Comparison of ENCODE assay signal across 12 mouse cellular contexts in the genomic region with DNA sequence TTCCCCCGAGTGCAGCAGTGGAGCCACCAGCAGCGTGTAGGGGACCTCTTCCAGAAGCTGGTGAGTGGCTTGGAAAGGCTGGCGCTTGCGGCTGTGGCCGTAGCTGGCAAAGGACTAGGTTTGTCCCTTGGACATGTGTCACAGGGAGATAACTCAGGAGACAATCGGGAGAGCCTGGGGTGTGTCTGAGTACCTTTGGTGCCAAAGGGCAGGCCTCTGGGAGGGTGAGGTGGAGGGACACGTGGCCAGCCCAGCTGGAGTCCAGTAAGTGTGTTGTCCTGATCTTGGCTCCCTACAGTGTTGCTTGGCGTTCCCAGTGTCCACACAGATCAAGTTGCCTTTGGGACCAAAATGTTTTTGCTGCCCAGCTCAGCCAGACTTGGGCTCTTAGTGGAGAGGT.
A peak's percentile ranks its signal among the peaks of the same experiment; 100 is the strongest.
DNase-seq lines count a peak whose midpoint lies in the region; TF ChIP-seq lines count a peak whose summit lies in the region.
"Had no signal": no experiment of that assay in that cellular context is flagged by ENCODE, and none has a peak within 500 bp of the region (broad histone marks: within the 10 kb centered on the region; RNA-seq: fewer than 3 reads in every experiment).

No protein-coding gene starts in this region.

- TF ChIP-seq CTCF in cerebellum, adult 2 months (IDR thresholded peaks at IDR 0.05; ENCODE audit: borderline replicate concordance, insufficient read depth, low read depth, low read length) = no peak

- no peak for TF ChIP-seq POLR2A in cerebellum, adult 2 months (IDR thresholded peaks at IDR 0.05; ENCODE audit: borderline replicate concordance, insufficient read depth, low read length)

- 15% methylated on average over 8 of the region's 8 CpGs for WGBS in cerebellum, adult 2 months

- no peaks in the 10 kb centered on the region for H3K27me3 ChIP-seq in cerebellum, adult 2 months (ENCODE audit: control insufficient read depth, insufficient read depth, low read length)
- H3K27me3 ChIP-seq: hindbrain, embryonic 12.5 days; limb, embryonic 15.5 days; lung, embryonic 15.5 days had no signal

- DNase-seq in cerebellum, adult 2 months = peak; percentile 51 to 66
- no peak for DNase-seq in cerebellum, adult 11 months
- DNase-seq in kidney, postnatal 25 days = peak; percentile 26 to 67
- no peak for DNase-seq in kidney, postnatal 10 days
- DNase-seq in heart, postnatal 10 days = peak; percentile 66 to 67
- DNase-seq in skeletal muscle tissue, adult 2 months (ENCODE audit: low read depth, low spot score) = peak; percentile 85
- DNase-seq in lung, postnatal 25 days (ENCODE audit: low spot score) = no peak
- DNase-seq in embryo, embryonic 10 days (ENCODE audit: low spot score) = no peak

- intact Hi-C loops in heart, postnatal 10 days (cut with DNase I) = no loop called here

- no peak overlapping the region for H3K27ac ChIP-seq in cerebellum, adult 2 months (ENCODE audit: insufficient read depth, low read length)
- H3K27ac ChIP-seq: hindbrain, embryonic 12.5 days; limb, embryonic 15.5 days; lung, embryonic 15.5 days; midbrain, embryonic 10.5 days had no signal

- no peak overlapping the region for H3K4me3 ChIP-seq in cerebellum, adult 2 months (replicated peaks; ENCODE audit: insufficient read depth, low read depth, low read length)
- H3K4me3 ChIP-seq: hindbrain, embryonic 12.5 days; limb, embryonic 15.5 days; lung, embryonic 15.5 days; midbrain, embryonic 10.5 days had no signal

- peaks cover 42% of the 10 kb centered on the region for H3K4me1 ChIP-seq in cerebellum, adult 2 months (ENCODE audit: control insufficient read depth, insufficient read depth, low read length)
- H3K4me1 ChIP-seq: lung, embryonic 15.5 days had no signal

Comparison
In these comparisons a context has a peak if more than half of its experiments do, and no peak if none do; other contexts are left out.
1. DNase-seq: peak in cerebellum, adult 2 months (2 of 2), kidney, postnatal 25 days (2 of 2), heart, postnatal 10 days (2 of 2) and skeletal muscle tissue, adult 2 months (single experiment); none in cerebellum, adult 11 months (single experiment), kidney, postnatal 10 days (single experiment), lung, postnatal 25 days (single experiment) and embryo, embryonic 10 days (single experiment).